Mouse (Mus musculus) erythroblast, embryonic 14.5 days (primary cell): ENCODE measurements at regions not wholly inside any gene's neighbourhood (a gene's known extent, or its start where the extent isn't known, plus 50 kb on each side); places are given as distances from the start of the nearest gene placed in this dataset.

ENCODE experiments used
- H3K27me3 ChIP-seq: 2 replicates; pipeline ENCODE4 v1.6.1; 2012; ENCODE audit warnings: inconsistent platforms; ENCODE audit not compliant: control insufficient read depth
- H3K36me3 ChIP-seq: 2 replicates; pipeline ENCODE4 v1.6.1; 2012; ENCODE audit warnings: mild to moderate bottlenecking, inconsistent platforms; ENCODE audit not compliant: control insufficient read depth
- H3K4me1 ChIP-seq: 2 replicates; pipeline ENCODE4 v1.6.1; 2012; ENCODE audit warnings: inconsistent platforms; ENCODE audit not compliant: control insufficient read depth
- H3K4me3 ChIP-seq: replicated peaks from 2 replicates; pipeline ENCODE3; 2012; ENCODE audit warnings: moderate library complexity, mild to moderate bottlenecking, inconsistent platforms
- H3K9me3 ChIP-seq: 2 replicates; pipeline ENCODE4 v1.6.1; 2012; ENCODE audit warnings: low read length, inconsistent platforms, mixed read lengths; ENCODE audit not compliant: control insufficient read depth
- GATA1 ChIP-seq: IDR thresholded peaks from 2 replicates; pipeline ENCODE4 v1.6.1; 2012; ENCODE audit warnings: low read length, inconsistent platforms, mixed read lengths
- TAL1 ChIP-seq: IDR thresholded peaks from 3 replicates; pipeline ENCODE4 v1.6.1; 2012; ENCODE audit warnings: low read length, inconsistent platforms, mixed read lengths

GRCm38 (mm10) chr9:122487001-122487400, 135.6 kb downstream of the Abhd5 start:
- Histone ChIP-seq H3K36me3 (no peaks in the 10 kb centered on the region), H3K27me3 (no peaks in the 10 kb centered on the region), H3K9me3 (no peaks in the 10 kb centered on the region), H3K4me3 (no peak overlapping the region), H3K4me1 (no peaks in the 10 kb centered on the region)
- TF ChIP-seq GATA1 (no peak), TAL1 (no peak)

- 0 out of 2 replicates have a peak, but pooled peaks cover 2% of the 10 kb centered on the region for H3K9me3 ChIP-seq
- no peak overlapping the region for H3K4me3 ChIP-seq
- TF ChIP-seq GATA1 (no peak), TAL1 (no peak)
- H3K36me3 ChIP-seq, result no peaks in the 10 kb centered on the region
- no peaks in the 10 kb centered on the region for H3K27me3 ChIP-seq
- H3K4me1 ChIP-seq, result no peaks in the 10 kb centered on the region
These were observed 143.3 kb downstream of the Abhd5 start for GRCm38 (mm10) chr9:122494691-122495090.

- no peak for TF ChIP-seq GATA1
- no peak for TF ChIP-seq TAL1
- Histone ChIP-seq H3K4me1 (no peaks in the 10 kb centered on the region), H3K9me3 (0 out of 2 replicates have a peak, but pooled peaks cover 2% of the 10 kb centered on the region), H3K4me3 (no peak overlapping the region), H3K27me3 (no peaks in the 10 kb centered on the region), H3K36me3 (no peaks in the 10 kb centered on the region)
These were observed 145.1 kb downstream of the Abhd5 start for GRCm38 (mm10) chr9:122496482-122496985.

GRCm38 (mm10) chr9:122501864-122502341, 150.5 kb downstream of the Abhd5 start:
- peaks cover 4% of the 10 kb centered on the region; the same call in 1 of the 2 replicates for H3K9me3 ChIP-seq
- no peak overlapping the region for H3K4me3 ChIP-seq
- no peaks in the 10 kb centered on the region for H3K36me3 ChIP-seq
- no peaks in the 10 kb centered on the region for H3K4me1 ChIP-seq
- no peak for TF ChIP-seq GATA1
- no peak for TF ChIP-seq TAL1
- H3K27me3 ChIP-seq, result no peaks in the 10 kb centered on the region

GRCm38 (mm10) chr9:122521569-122521968, 170.2 kb downstream of the Abhd5 start:
- Histone ChIP-seq H3K4me3 (no peak overlapping the region), H3K4me1 (no peaks in the 10 kb centered on the region), H3K9me3 (no peaks in the 10 kb centered on the region), H3K27me3 (no peaks in the 10 kb centered on the region), H3K36me3 (no peaks in the 10 kb centered on the region)
- TF ChIP-seq GATA1, result no peak
- no peak for TF ChIP-seq TAL1

GRCm38 (mm10) chr9:122525621-122526055, 174.2 kb downstream of the Abhd5 start:
- H3K9me3 ChIP-seq, result no peaks in the 10 kb centered on the region
- no peaks in the 10 kb centered on the region for H3K27me3 ChIP-seq
- H3K36me3 ChIP-seq, result no peaks in the 10 kb centered on the region
- TF ChIP-seq TAL1, result no peak
- H3K4me3 ChIP-seq, result no peak overlapping the region
- no peaks in the 10 kb centered on the region for H3K4me1 ChIP-seq

GRCm38 (mm10) chr9:122528267-122528666, 176.9 kb downstream of the Abhd5 start:
- no peaks in the 10 kb centered on the region for H3K4me1 ChIP-seq
- TF ChIP-seq TAL1 (no peak), GATA1 (no peak)
- H3K4me3 ChIP-seq, result no peak overlapping the region
- H3K9me3 ChIP-seq, result no peaks in the 10 kb centered on the region
- no peaks in the 10 kb centered on the region for H3K27me3 ChIP-seq
- H3K36me3 ChIP-seq, result no peaks in the 10 kb centered on the region

GRCm38 (mm10) chr9:122529721-122530120, 178.3 kb downstream of the Abhd5 start:
- no peaks in the 10 kb centered on the region for H3K4me1 ChIP-seq
- H3K27me3 ChIP-seq, result no peaks in the 10 kb centered on the region
- H3K9me3 ChIP-seq, result no peaks in the 10 kb centered on the region
- no peak overlapping the region for H3K4me3 ChIP-seq
- TF ChIP-seq GATA1 (no peak), TAL1 (no peak)
- H3K36me3 ChIP-seq, result no peaks in the 10 kb centered on the region

GRCm38 (mm10) chr9:122531806-122532205, 180.4 kb downstream of the Abhd5 start:
- H3K36me3 ChIP-seq, result no peaks in the 10 kb centered on the region
- TF ChIP-seq TAL1, result no peak
- no peak for TF ChIP-seq GATA1

GRCm38 (mm10) chr9:122534121-122534814, 182.9 kb downstream of the Abhd5 start:
- no peaks in the 10 kb centered on the region for H3K4me1 ChIP-seq
- no peak overlapping the region for H3K4me3 ChIP-seq
- H3K9me3 ChIP-seq, result no peaks in the 10 kb centered on the region
- no peaks in the 10 kb centered on the region for H3K27me3 ChIP-seq
- no peak for TF ChIP-seq TAL1
- no peak for TF ChIP-seq GATA1
- H3K36me3 ChIP-seq, result no peaks in the 10 kb centered on the region

More at GRCm38 (mm10) chr9:122531806-122532205, 180.4 kb downstream of the Abhd5 start:
- Histone ChIP-seq H3K9me3 (no peaks in the 10 kb centered on the region), H3K27me3 (no peaks in the 10 kb centered on the region), H3K4me3 (no peak overlapping the region), H3K4me1 (no peaks in the 10 kb centered on the region)
